Mouse (Mus musculus) heart, adult 11 months (tissue): ENCODE results near the gene Olfr1359.
"Not testable (repeated sequence)": the region's sequence is repeated elsewhere in the genome, so short reads cannot be mapped to it uniquely, and the experiment has no call there.

Source experiments
- DNase-seq: peaks from one replicate; pipeline ENCODE4 v3.0.0; 2022

The Olfr1359 gene

GRCm38 (mm10) chr13:21727948-21728572 lies 30.1 kb downstream of the Olfr1359 start:
- DNase-seq = no peak

- no peak for DNase-seq
These were observed 31.6 kb downstream of the Olfr1359 start for GRCm38 (mm10) chr13:21729544-21729943.

GRCm38 (mm10) chr13:21733466-21733865 lies 35.6 kb downstream of the Olfr1359 start:
- no peak for DNase-seq

- peak; percentile 96 for DNase-seq
These were observed 36.3 kb downstream of the Olfr1359 start for GRCm38 (mm10) chr13:21734010-21734905.

DNA sequence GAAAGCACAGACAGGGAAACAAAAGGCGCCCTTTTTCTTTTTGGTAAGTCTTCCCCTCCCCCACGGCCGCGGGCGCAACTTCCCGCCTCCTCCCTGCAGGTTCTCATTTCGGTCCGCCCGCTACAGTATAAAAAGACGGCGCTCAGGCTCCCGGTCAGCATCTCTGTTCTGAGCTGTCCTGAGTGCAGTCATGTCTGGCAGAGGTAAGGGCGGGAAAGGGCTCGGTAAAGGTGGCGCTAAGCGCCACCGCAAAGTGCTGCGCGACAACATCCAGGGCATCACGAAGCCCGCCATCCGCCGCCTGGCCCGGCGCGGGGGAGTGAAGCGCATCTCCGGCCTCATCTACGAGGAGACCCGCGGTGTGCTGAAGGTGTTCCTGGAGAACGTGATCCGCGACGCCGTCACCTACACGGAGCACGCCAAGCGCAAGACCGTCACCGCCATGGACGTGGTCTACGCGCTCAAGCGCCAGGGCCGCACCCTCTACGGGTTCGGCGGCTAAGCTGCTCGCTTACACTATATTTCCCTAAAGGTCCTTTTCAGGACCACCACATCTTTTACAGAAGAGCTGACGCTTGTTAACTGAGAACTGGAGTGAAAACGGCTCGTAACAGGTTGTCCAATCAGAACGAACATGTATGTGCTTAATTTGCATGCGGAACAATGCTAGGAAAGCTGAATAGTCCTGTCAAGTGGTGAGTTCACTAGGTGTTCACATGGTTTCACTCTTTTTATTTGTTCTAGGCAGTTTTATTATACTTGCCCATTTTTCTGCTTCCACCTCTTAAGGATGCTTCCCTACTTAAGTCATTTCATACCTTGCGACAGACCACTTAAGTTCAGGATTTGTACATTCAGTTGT lies 37.2 kb downstream of the Olfr1359 start, which contains the start of gene Hist1h4j:
Gene Hist1h4j, plus strand, starts transcription at position 159 of the 862 bp plus-strand sequence.
- peak; percentile 97 for DNase-seq

- no peak for DNase-seq
These were observed 47.1 kb downstream of the Olfr1359 start for GRCm38 (mm10) chr13:21745006-21745405.

DNA sequence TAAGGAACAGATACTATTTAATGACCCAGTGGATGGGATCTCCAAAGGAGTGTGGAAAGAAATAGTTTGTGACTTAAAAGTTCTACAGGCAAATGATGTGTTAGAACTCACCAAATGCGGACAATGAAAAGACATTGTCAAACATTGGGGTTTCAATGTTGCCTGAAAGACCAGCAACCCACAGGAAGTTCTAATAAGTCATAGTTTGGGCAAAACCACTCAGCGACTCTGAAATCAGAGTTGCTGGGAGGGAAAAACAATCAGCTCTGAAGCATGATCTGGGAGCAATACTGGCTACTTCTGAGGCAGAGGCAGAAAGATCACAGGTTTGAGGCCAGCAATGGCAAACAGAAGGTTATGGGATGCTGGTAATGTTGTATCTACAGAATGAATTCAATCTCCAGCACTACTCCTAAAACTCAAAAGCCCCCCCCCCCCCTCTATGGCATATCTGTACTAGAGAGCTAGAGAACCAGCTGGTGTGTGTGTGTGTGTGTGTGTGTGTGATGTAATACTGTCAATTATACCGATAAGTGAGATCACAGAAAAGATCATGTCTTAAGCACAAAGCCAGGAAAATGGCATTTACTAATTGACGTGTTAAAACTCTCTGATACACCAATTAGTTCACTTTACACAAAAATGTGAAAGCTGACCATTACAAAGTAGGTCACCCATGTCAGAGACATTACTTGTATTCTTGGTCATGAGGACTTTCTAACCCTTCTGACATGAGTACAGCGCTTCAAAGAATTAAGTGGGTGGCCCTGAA lies 51.7 kb downstream of the Olfr1359 start:
- peak; percentile 67 for DNase-seq

- DNase-seq = peak; percentile 99
These were observed 52.5 kb downstream of the Olfr1359 start, which contains the start of gene Hist1h4k for GRCm38 (mm10) chr13:21750159-21751017. Gene Hist1h4k (minus strand): TSS chr13:21750505.

- DNase-seq = no peak
These were observed 53.5 kb downstream of the Olfr1359 start for GRCm38 (mm10) chr13:21751417-21751816.

- DNase-seq = peak; percentile 23
These were observed 53.9 kb downstream of the Olfr1359 start for GRCm38 (mm10) chr13:21751827-21752226.

DNA sequence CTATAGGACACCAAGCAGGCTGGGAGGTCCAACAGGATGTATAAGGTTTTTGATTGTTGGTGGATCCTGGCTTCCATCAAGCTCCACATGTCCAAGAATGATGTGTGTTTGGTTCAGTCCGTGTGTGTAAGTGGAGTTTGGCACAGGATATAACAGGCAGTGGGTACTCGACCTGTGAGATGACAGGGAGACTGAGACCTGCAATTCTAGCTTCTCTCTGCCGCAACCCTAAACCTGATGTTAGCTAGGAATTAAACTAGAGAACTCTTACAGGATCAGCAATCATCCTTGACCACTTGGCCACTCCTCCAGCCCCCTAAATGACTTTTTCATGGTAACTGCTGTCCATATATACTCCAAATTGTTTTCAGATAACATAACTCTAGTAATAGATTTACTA lies 54.4 kb downstream of the Olfr1359 start:
- DNase-seq = peak; percentile 22

GRCm38 (mm10) chr13:21753051-21753523 lies 55.2 kb downstream of the Olfr1359 start:
- no peak for DNase-seq

GRCm38 (mm10) chr13:21753524-21754285 lies 55.8 kb downstream of the Olfr1359 start, which contains the start of the genes Hist1h2ak and Hist1h2bn:
Gene Hist1h2ak (minus strand): TSS chr13:21753827.
Gene Hist1h2bn (plus strand): TSS chr13:21754123.
- peak; percentile 98 for DNase-seq

DNA sequence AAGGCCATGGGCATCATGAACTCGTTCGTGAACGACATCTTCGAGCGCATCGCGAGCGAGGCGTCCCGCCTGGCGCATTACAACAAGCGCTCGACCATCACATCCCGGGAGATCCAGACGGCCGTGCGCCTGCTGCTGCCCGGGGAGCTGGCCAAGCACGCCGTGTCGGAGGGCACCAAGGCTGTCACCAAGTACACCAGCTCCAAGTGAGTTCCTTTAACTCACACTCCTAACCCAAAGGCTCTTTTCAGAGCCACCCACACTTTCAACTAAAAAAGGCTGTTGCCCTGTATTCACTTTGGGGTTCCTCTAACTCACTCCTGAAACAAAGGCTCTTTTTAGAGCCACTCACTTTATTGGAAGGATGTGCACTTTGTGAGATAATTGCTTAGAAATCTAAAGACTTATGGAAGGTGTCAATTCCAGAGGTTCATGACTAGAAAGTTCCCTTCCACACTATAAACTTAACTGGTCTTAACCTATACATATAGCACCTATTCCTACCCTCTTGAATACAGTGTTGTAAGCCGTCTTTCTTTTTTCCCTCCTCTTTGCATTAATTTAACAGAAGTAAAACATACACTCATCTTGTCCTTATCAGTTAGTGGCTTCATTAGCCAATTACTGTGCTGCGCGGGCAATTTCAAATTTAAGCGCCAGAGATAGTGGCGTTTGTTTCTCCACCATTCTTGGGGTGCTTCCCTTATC lies 56.5 kb downstream of the Olfr1359 start:
- not testable (repeated sequence) for DNase-seq

GRCm38 (mm10) chr13:21755707-21756106 lies 57.8 kb downstream of the Olfr1359 start:
- no peak for DNase-seq
